Mouse (Mus musculus) left cerebral cortex, postnatal 36 days (tissue): ENCODE data around the gene Zfp319. TPM values are rescaled to one million over a fixed set of nuclear protein-coding genes. Genes with fewer than 3 reads are reported as not detected.
A peak's percentile ranks its signal among the peaks of the same experiment; 100 is the strongest.
"Not testable (repeated sequence)": the region's sequence is repeated elsewhere in the genome, so short reads cannot be mapped to it uniquely, and the experiment has no call there.

Source experiments
- DNase-seq, 2 experiments: peaks; one replicate each; pipeline ENCODE4 v3.0.0; 2021 to 2022; ENCODE audit warnings: low spot score in 2 of 2, mixed read lengths in 1 of 2
- intact Hi-C: fragments of 180-260 bp; cut with DNase I; formaldehyde crosslinking; loops from one replicate; pipeline ENCODE4 v1.15.1; 2025
- total RNA-seq, 2 experiments: library from RNA; stranded (reverse); gene quantifications; 2 replicates each; pipeline ENCODE4 v1.2.3; 2021

Gene Zfp319
- total RNA-seq = 10 to 100 TPM; 15.6 to 16.3 TPM

GRCm38 (mm10) chr8:95331720-95332436 lies at the start of gene Zfp319, which contains the start of gene Usb1:
TSS of gene Zfp319 (minus strand) at chr8:95331950.
TSS of gene Usb1 (plus strand) at chr8:95332284.
- DNase-seq = peak; percentile 89 to 91
- intact Hi-C loops = loop anchor here (1.0 to 2.0 kb wide), 2 partner anchors 77 to 94 kb away; no protein-coding TSS in a partner anchor

GRCm38 (mm10) chr8:95380953-95381352 lies 49.2 kb upstream of the Zfp319 start:
- DNase-seq = no peak
- intact Hi-C loops = no loop called here

- DNase-seq, intact Hi-C loops: not testable (repeated sequence)
Measured at GRCm38 (mm10) chr8:95378928-95379327, 47.2 kb upstream of the Zfp319 start.

GRCm38 (mm10) chr8:95377863-95378291 lies 46.1 kb upstream of the Zfp319 start:
- no peak for DNase-seq
- intact Hi-C loops = no loop called here

- no peak for DNase-seq
- intact Hi-C loops = no loop called here
Measured at GRCm38 (mm10) chr8:95377101-95377500, 45.4 kb upstream of the Zfp319 start.

- DNase-seq = no peak
- intact Hi-C loops = no loop called here
Measured at GRCm38 (mm10) chr8:95376309-95376999, 44.7 kb upstream of the Zfp319 start.

- DNase-seq = no peak
- intact Hi-C loops = no loop called here
Measured at GRCm38 (mm10) chr8:95375374-95375930, 43.7 kb upstream of the Zfp319 start.

- DNase-seq = no peak
- intact Hi-C loops = no loop called here
Measured at GRCm38 (mm10) chr8:95374429-95374828, 42.7 kb upstream of the Zfp319 start.

GRCm38 (mm10) chr8:95373389-95374002 lies 41.7 kb upstream of the Zfp319 start:
- DNase-seq = no peak
- intact Hi-C loops = no loop called here

- intact Hi-C loops = no loop called here
Measured at GRCm38 (mm10) chr8:95369581-95370326, 38.0 kb upstream of the Zfp319 start.

GRCm38 (mm10) chr8:95363849-95364248 lies 32.1 kb upstream of the Zfp319 start:
- DNase-seq = no peak
- intact Hi-C loops = no loop called here

More at GRCm38 (mm10) chr8:95369581-95370326, 38.0 kb upstream of the Zfp319 start:
- DNase-seq = no peak

- DNase-seq = no peak
- intact Hi-C loops = no loop called here
Measured at GRCm38 (mm10) chr8:95362272-95362671, 30.5 kb upstream of the Zfp319 start.

- DNase-seq = no peak
- intact Hi-C loops = no loop called here
Measured at GRCm38 (mm10) chr8:95361016-95361341, 29.2 kb upstream of the Zfp319 start.

GRCm38 (mm10) chr8:95360181-95361015 lies 28.6 kb upstream of the Zfp319 start:
- intact Hi-C loops = no loop called here
- DNase-seq = no peak

- DNase-seq = no peak
- intact Hi-C loops = no loop called here
Measured at GRCm38 (mm10) chr8:95358550-95359411, 27.0 kb upstream of the Zfp319 start.

GRCm38 (mm10) chr8:95354606-95355005 lies 22.9 kb upstream of the Zfp319 start:
- intact Hi-C loops = no loop called here
- DNase-seq = no peak

- intact Hi-C loops = no loop called here
- peak; percentile 38 to 50 for DNase-seq
Measured at GRCm38 (mm10) chr8:95352871-95353866, 21.4 kb upstream of the Zfp319 start.
